Mouse (Mus musculus) heart, postnatal 0 days (tissue): ENCODE measurements around the gene Iqcc.

Experiments
- CTCF ChIP-seq: IDR thresholded peaks from 2 replicates; pipeline ENCODE4 v1.5.1; 2016; ENCODE audit warnings: antibody characterized with exemption, control low read depth, low read depth
- EP300 ChIP-seq: IDR thresholded peaks from 2 replicates; pipeline ENCODE4 v1.6.1; 2016; ENCODE audit warnings: antibody characterized with exemption, low read depth

DNA sequence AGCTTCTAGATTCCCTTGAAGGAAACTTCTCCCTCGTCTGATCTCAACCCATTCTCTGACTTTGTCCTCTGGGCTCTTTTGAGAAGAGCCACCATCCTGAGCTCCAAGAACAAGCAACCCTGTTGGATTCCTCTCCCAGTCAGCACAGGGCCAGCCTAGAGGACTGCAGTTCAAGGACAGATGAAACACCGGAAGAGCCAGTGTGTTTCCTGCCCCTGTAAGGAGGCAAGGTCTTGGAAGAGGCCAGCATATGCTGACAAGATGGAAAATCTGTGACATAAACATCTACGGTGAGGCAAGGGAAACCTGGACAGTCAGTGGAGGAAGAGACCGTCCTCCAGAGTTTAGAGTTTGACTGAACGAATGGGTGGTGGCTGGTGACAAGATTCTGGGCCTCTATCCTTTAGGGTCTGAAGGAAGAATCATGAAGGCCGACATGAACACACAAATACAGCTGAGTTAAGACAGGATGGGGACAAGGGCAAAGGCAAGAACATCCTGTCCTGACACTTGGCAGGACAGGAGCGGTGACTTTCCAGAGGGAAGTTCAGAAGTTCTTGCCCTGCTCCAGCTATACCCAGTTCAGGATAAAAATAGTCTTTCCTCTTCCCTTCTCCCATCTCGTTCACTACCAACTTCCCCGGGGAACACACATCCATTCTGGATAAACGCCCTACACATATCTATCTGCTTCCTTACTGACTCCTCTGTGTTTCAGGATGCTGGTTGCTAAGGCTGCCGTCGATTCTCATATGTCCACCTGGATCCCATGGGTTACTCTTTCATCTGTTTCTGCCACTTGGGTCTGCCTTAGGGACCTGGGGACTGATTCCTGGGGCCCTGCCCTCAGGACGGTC is 46.4 kb downstream of the Iqcc start:
- no peak for TF ChIP-seq CTCF
- TF ChIP-seq EP300, result no peak
